Mouse (Mus musculus) C2C12 (cell line): ENCODE results near the gene Adcy9. TPM values are rescaled to one million over a fixed set of nuclear protein-coding genes. Genes with fewer than 3 reads are reported as not detected.

ENCODE experiments used
- H3K27me3 ChIP-seq: one replicate; pipeline ENCODE4 v1.6.1; 2011; ENCODE audit not compliant: control insufficient read depth, insufficient read depth, insufficient read length
- H3K36me3 ChIP-seq: one replicate; pipeline ENCODE4 v1.6.1; 2011; ENCODE audit not compliant: control insufficient read depth, insufficient read depth
- H3K4me3 ChIP-seq: one replicate; pipeline ENCODE4 v1.5.1; 2011; ENCODE audit warnings: mild to moderate bottlenecking, control low read depth; ENCODE audit not compliant: poor library complexity, insufficient read depth, severe bottlenecking
- H3K79me2 ChIP-seq: one replicate; pipeline ENCODE4 v1.6.1; 2011; ENCODE audit not compliant: control insufficient read depth, insufficient read depth
- H3K79me3 ChIP-seq: one replicate; pipeline ENCODE4 v1.6.1; 2011; ENCODE audit warnings: low read depth, control low read depth
- H3ac ChIP-seq: one replicate; pipeline ENCODE3; 2011; ENCODE audit warnings: low read depth; ENCODE audit not compliant: control insufficient read depth, insufficient read length
- CEBPB ChIP-seq: IDR thresholded peaks from one replicate; pipeline ENCODE4 v1.6.1; 2011; ENCODE audit warnings: low read depth, mild to moderate bottlenecking, control low read depth, moderate library complexity
- CTCF ChIP-seq: IDR thresholded peaks from one replicate; pipeline ENCODE4 v1.5.1; 2011; ENCODE audit not compliant: control insufficient read depth, insufficient read depth, insufficient read length
- FOSL1 ChIP-seq: IDR thresholded peaks from one replicate; pipeline ENCODE4 v1.8.0; 2011; ENCODE audit warnings: mild to moderate bottlenecking, low read length; ENCODE audit not compliant: poor library complexity, insufficient read depth, severe bottlenecking
- MAX ChIP-seq: IDR thresholded peaks from one replicate; pipeline ENCODE4 v1.6.1; 2011; ENCODE audit warnings: mild to moderate bottlenecking, control low read depth
- MYOD1 ChIP-seq: IDR thresholded peaks from one replicate; pipeline ENCODE4 v1.6.1; 2011; ENCODE audit warnings: low read depth; ENCODE audit not compliant: control insufficient read depth, insufficient read length
- MYOG ChIP-seq: IDR thresholded peaks from one replicate; pipeline ENCODE4 v1.6.1; 2011; ENCODE audit not compliant: control insufficient read depth, insufficient read length; ENCODE audit errors: extremely low read depth
- USF1 ChIP-seq: IDR thresholded peaks from one replicate; pipeline ENCODE4 v1.6.1; 2011; ENCODE audit warnings: low read depth, mild to moderate bottlenecking, control low read depth, moderate library complexity
- polyA plus RNA-seq: library from polyadenylated mRNA; unstranded; fragments of >200 nt; fragmentation: generic; extraction: Trizol; gene quantifications from one replicate; pipeline ENCODE4 v1.2.1, GENCODE M21; 2012; ENCODE audit warnings: missing spikeins

Gene Adcy9
- polyA plus RNA-seq, 1 experiment: 2.2 TPM

- H3ac ChIP-seq: no peak overlapping the region
- H3K79me3 ChIP-seq: no peaks in the 10 kb centered on the region
- H3K79me2 ChIP-seq: no peaks in the 10 kb centered on the region
- no peak overlapping the region for H3K4me3 ChIP-seq
- no peaks in the 10 kb centered on the region for H3K36me3 ChIP-seq
- no peak for TF ChIP-seq MYOG
- no peaks in the 10 kb centered on the region for H3K27me3 ChIP-seq
Observed at GRCm38 (mm10) chr16:4436738-4437137, 16.4 kb upstream of the Adcy9 start.

GRCm38 (mm10) chr16:4435371-4435770, 15.1 kb upstream of the Adcy9 start:
- Histone ChIP-seq H3K79me3 (no peaks in the 10 kb centered on the region), H3K79me2 (no peaks in the 10 kb centered on the region), H3K4me3 (no peak overlapping the region), H3ac (no peak overlapping the region), H3K27me3 (no peaks in the 10 kb centered on the region), H3K36me3 (no peaks in the 10 kb centered on the region)
- no peak for TF ChIP-seq CTCF
- TF ChIP-seq FOSL1: no peak
- TF ChIP-seq MYOG: no peak
- TF ChIP-seq MYOD1: no peak
- TF ChIP-seq USF1: no peak

GRCm38 (mm10) chr16:4431841-4432240, 11.5 kb upstream of the Adcy9 start:
- Histone ChIP-seq H3K4me3 (no peak overlapping the region), H3K79me3 (no peaks in the 10 kb centered on the region), H3K27me3 (no peaks in the 10 kb centered on the region), H3K79me2 (no peaks in the 10 kb centered on the region), H3ac (no peak overlapping the region), H3K36me3 (no peaks in the 10 kb centered on the region)
- TF ChIP-seq USF1: no peak
- TF ChIP-seq FOSL1: no peak
- TF ChIP-seq MYOD1: no peak
- no peak for TF ChIP-seq MAX
- no peak for TF ChIP-seq MYOG
- TF ChIP-seq CTCF: no peak
- no peak for TF ChIP-seq CEBPB

GRCm38 (mm10) chr16:4431013-4431412, 10.7 kb upstream of the Adcy9 start:
- Histone ChIP-seq H3K79me2 (no peaks in the 10 kb centered on the region), H3K4me3 (no peak overlapping the region), H3K79me3 (no peaks in the 10 kb centered on the region), H3K27me3 (no peaks in the 10 kb centered on the region), H3K36me3 (no peaks in the 10 kb centered on the region), H3ac (no peak overlapping the region)
- TF ChIP-seq MYOG (no peak), USF1 (no peak), FOSL1 (no peak)

GRCm38 (mm10) chr16:4430232-4430631, 9.9 kb upstream of the Adcy9 start:
- no peak for TF ChIP-seq USF1
- TF ChIP-seq MYOG: no peak
- TF ChIP-seq CTCF: no peak
- no peak for TF ChIP-seq CEBPB
- no peak for TF ChIP-seq FOSL1
- TF ChIP-seq MYOD1: no peak
- TF ChIP-seq MAX: no peak
- Histone ChIP-seq H3K4me3 (no peak overlapping the region), H3K27me3 (no peaks in the 10 kb centered on the region), H3ac (no peak overlapping the region), H3K79me3 (no peaks in the 10 kb centered on the region), H3K79me2 (no peaks in the 10 kb centered on the region), H3K36me3 (no peaks in the 10 kb centered on the region)

- Histone ChIP-seq H3K79me3 (no peaks in the 10 kb centered on the region), H3K36me3 (no peaks in the 10 kb centered on the region), H3K4me3 (no peak overlapping the region), H3K79me2 (no peaks in the 10 kb centered on the region), H3ac (no peak overlapping the region), H3K27me3 (no peaks in the 10 kb centered on the region)
- TF ChIP-seq CEBPB (no peak), MAX (no peak), CTCF (no peak), MYOD1 (no peak), MYOG (no peak), USF1 (no peak), FOSL1 (no peak)
Observed at GRCm38 (mm10) chr16:4425658-4426234, 5.4 kb upstream of the Adcy9 start.

GRCm38 (mm10) chr16:4423613-4424012, 3.3 kb upstream of the Adcy9 start:
- Histone ChIP-seq H3K4me3 (no peak overlapping the region), H3ac (no peak overlapping the region), H3K79me3 (no peaks in the 10 kb centered on the region), H3K27me3 (no peaks in the 10 kb centered on the region), H3K36me3 (no peaks in the 10 kb centered on the region), H3K79me2 (no peaks in the 10 kb centered on the region)
- TF ChIP-seq CTCF (no peak), USF1 (no peak), MYOG (no peak), MAX (no peak), FOSL1 (no peak), MYOD1 (no peak), CEBPB (no peak)
